Mouse (Mus musculus) frontal cortex, adult 2 months (tissue): ENCODE measurements around the gene Wdr25. TPM values are rescaled to one million over a fixed set of nuclear protein-coding genes. Genes with fewer than 3 reads are reported as not detected.

Experiments used
- DNase-seq, 2 experiments: peaks; one replicate each; pipeline ENCODE4 v3.0.0; 2022; ENCODE audit warnings: low spot score in 1 of 2; ENCODE audit errors: extremely low spot score in 1 of 2
- polyA plus RNA-seq: library from polyadenylated mRNA; depleted of rRNA; stranded (reverse); fragments of >200 nt; gene quantifications from 2 replicates; pipeline ENCODE4 v1.2.3, GENCODE M21; 2012; rRNA removed

Wdr25 gene
- polyA plus RNA-seq, 1 experiment = 20.0 TPM

- no peak for DNase-seq
Observed at GRCm38 (mm10) chr12:109045581-109045980, 152.2 kb downstream of the Wdr25 start.

GRCm38 (mm10) chr12:109049949-109050348, 156.5 kb downstream of the Wdr25 start:
- DNase-seq = no peak

- DNase-seq = no peak
Observed at GRCm38 (mm10) chr12:109053020-109053806, 159.8 kb downstream of the Wdr25 start.

GRCm38 (mm10) chr12:109057736-109058135, 164.3 kb downstream of the Wdr25 start:
- DNase-seq = no peak

GRCm38 (mm10) chr12:109058660-109059059, 165.2 kb downstream of the Wdr25 start:
- no peak for DNase-seq

- DNase-seq = peak in 1 of 2 experiments; percentile 44
Observed at GRCm38 (mm10) chr12:109067561-109068135, 174.2 kb downstream of the Wdr25 start.

- no peak for DNase-seq
Observed at GRCm38 (mm10) chr12:109068167-109068653, 174.8 kb downstream of the Wdr25 start, which contains the start of gene Begain. TSS of gene Begain (minus strand) at chr12:109068217.

GRCm38 (mm10) chr12:109068738-109069137, 175.3 kb downstream of the Wdr25 start:
- no peak for DNase-seq

GRCm38 (mm10) chr12:109069751-109070150, 176.3 kb downstream of the Wdr25 start:
- DNase-seq = no peak

- DNase-seq = no peak
Observed at GRCm38 (mm10) chr12:109071248-109071647, 177.8 kb downstream of the Wdr25 start.

GRCm38 (mm10) chr12:109074106-109074505, 180.7 kb downstream of the Wdr25 start:
- no peak for DNase-seq

- DNase-seq = no peak
Observed at GRCm38 (mm10) chr12:109074777-109075285, 181.4 kb downstream of the Wdr25 start.

GRCm38 (mm10) chr12:109077036-109077435, 183.6 kb downstream of the Wdr25 start:
- no peak for DNase-seq

Other genes with a start within 250 kb of the Wdr25 start
- 8.4 and 9.4 TPM in 2 replicates for gene Degs2, start 191.3 kb upstream of the Wdr25 start, polyA plus RNA-seq
- gene Yy1, start 100.7 kb upstream of the Wdr25 start, polyA plus RNA-seq = 25.0 and 25.2 TPM in 2 replicates
- gene Slc25a29, start 57.7 kb upstream of the Wdr25 start, polyA plus RNA-seq = 19.4 and 20.3 TPM in 2 replicates
- 10.1 and 12.9 TPM in 2 replicates for gene Slc25a47, start 57.6 kb upstream of the Wdr25 start, polyA plus RNA-seq
- gene Wars, start 543 bp downstream of the Wdr25 start, polyA plus RNA-seq = 93.5 and 97.7 TPM in 2 replicates
- 153 and 154 TPM in 2 replicates for gene Begain, start 174.6 kb downstream of the Wdr25 start, polyA plus RNA-seq